Mouse (Mus musculus) kidney, embryonic 16.5 days (tissue): ENCODE results near the gene Gm37240. TPM values are rescaled to one million over a fixed set of nuclear protein-coding genes. Genes with fewer than 3 reads are reported as not detected.
A peak's percentile ranks its signal among the peaks of the same experiment; 100 is the strongest.

Experiments used
- ATAC-seq: fragments of 200-750 bp; cut with Nextera tagmentation; 2 replicates; pipeline ENCODE4 v1.8.0; 2017; ENCODE audit warnings: moderate TSS enrichment; ENCODE audit not compliant: low FRiP score, low TSS enrichment
- H3K27ac ChIP-seq: fragments of 300-500 bp; sonication (generic); 2 replicates; pipeline ENCODE4 v1.5.1; 2014; ENCODE audit warnings: low read length
- H3K27me3 ChIP-seq: fragments of 300-500 bp; sonication (generic); 2 replicates; pipeline ENCODE4 v1.6.1; 2014; ENCODE audit warnings: low read length, control low read depth, mixed read lengths; ENCODE audit not compliant: insufficient read depth
- H3K36me3 ChIP-seq: fragments of 300-500 bp; sonication (generic); 2 replicates; pipeline ENCODE4 v1.6.1; 2014; ENCODE audit warnings: low read length, control low read depth, mixed read lengths; ENCODE audit not compliant: insufficient read depth
- H3K4me1 ChIP-seq: fragments of 300-500 bp; sonication (generic); 2 replicates; pipeline ENCODE4 v1.6.1; 2014; ENCODE audit warnings: low read length, control low read depth, mixed read lengths; ENCODE audit not compliant: insufficient read depth
- H3K4me2 ChIP-seq: fragments of 300-500 bp; sonication (generic); replicated peaks from 2 replicates; pipeline ENCODE4 v1.6.1; 2014; ENCODE audit warnings: low read depth, low read length
- H3K4me3 ChIP-seq: fragments of 300-500 bp; sonication (generic); 2 replicates; pipeline ENCODE4 v1.5.1; 2014; ENCODE audit warnings: mild to moderate bottlenecking, low read length
- H3K9ac ChIP-seq: fragments of 300-500 bp; sonication (generic); replicated peaks from 2 replicates; pipeline ENCODE4 v1.6.1; 2014; ENCODE audit warnings: low read length
- H3K9me3 ChIP-seq: fragments of 300-500 bp; sonication (generic); 2 replicates; pipeline ENCODE4 v1.6.1; 2016; ENCODE audit warnings: low read length, control low read depth
- WGBS: fragments of 180-500 bp; shearing (Covaris S2); extraction: QIAGEN DNeasy Blood & Tissue Kit; methylation state at CpG from one replicate; pipeline ENCODE4 v1.1.7; 2014; 5-methylcytosine and 5-hydroxymethylcytosine counted together
- polyA plus RNA-seq: library from polyadenylated mRNA; unstranded; fragments of >200 nt; fragmentation: Nextera tagmentation; extraction: Ambion mirVana; gene quantifications from 2 replicates; pipeline ENCODE4 v1.2.1, GENCODE M21; 2015

Gm37240 gene
- polyA plus RNA-seq, 1 experiment from 2014 or later, result 8.7 TPM

DNA sequence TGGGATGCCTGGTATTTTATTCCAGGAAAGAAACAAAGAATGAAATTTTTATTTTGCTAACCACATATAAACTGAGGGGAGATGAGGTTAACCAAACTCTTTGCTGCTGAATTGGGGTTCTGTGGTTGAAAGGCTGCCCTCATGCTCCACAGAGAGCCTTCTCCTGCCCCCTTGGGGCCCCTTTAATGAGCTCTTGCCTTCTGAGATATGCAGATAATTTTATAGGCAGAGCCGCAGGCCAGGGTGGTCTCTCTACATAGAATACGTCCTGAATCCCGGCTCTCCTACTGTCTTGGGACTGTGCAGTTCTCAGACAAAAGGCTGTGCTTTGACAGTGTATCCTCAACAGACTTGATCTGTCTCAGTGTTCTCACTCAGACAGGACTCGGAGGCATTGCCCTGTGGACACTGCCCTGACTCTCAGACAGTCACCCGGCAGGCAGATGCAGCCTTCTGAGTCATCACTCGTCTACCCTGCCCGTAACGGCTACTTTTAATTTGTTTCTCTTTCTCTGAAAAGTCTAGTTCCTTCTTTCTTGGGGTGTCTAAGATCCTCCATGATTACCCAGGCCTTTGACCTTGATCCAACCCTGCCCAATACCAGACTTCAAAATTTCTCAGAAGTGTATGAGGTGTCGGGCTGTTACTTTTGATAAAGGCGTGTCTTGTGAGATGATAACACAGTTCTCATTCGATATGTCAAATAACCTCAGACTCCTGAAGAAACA lies 1184.1 kb downstream of the Gm37240 start:
- H3K4me3 ChIP-seq, result no peak overlapping the region
- H3K36me3 ChIP-seq, result no peaks in the 10 kb centered on the region
- H3K4me2 ChIP-seq, result no peak overlapping the region
- no peak overlapping the region for H3K9ac ChIP-seq
- H3K4me1 ChIP-seq, result no peaks in the 10 kb centered on the region
- no peaks in the 10 kb centered on the region for H3K27me3 ChIP-seq
- H3K27ac ChIP-seq, result no peak overlapping the region
- 75% methylated on average over 11 of the region's 11 CpGs for WGBS
- H3K9me3 ChIP-seq, result no peaks in the 10 kb centered on the region; the same call in 1 of the 2 replicates
- no peak for ATAC-seq

GRCm38 (mm10) chr3:84701964-84702363 lies 1185.4 kb downstream of the Gm37240 start:
- Histone ChIP-seq H3K4me3 (no peak overlapping the region), H3K4me2 (no peak overlapping the region), H3K36me3 (no peaks in the 10 kb centered on the region), H3K27ac (no peak overlapping the region), H3K9ac (no peak overlapping the region), H3K4me1 (no peaks in the 10 kb centered on the region), H3K9me3 (no peaks in the 10 kb centered on the region; the same call in 1 of the 2 replicates), H3K27me3 (no peaks in the 10 kb centered on the region)
- 70% methylated on average over 5 of the region's 5 CpGs for WGBS
- ATAC-seq, result no peak

DNA sequence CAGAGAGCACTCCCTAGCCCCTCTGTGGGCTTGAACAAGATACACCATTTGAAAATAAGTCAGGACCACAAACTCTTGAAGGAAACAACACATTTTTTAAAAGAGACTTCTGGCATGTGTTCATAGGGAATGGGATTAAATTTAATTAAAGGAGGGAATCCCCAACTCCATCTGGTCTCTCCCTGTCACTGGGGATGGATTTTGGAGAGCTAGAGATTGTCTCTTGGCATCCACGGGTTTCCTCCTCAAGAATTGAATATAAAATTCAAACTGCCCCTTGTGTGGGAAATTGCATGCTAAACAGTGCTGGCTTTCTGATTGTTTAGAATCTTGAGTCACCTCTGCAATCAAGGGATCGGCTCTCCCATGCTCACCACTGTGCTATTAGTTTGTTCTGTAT lies 1185.8 kb downstream of the Gm37240 start:
- no peak overlapping the region for H3K4me2 ChIP-seq
- H3K9me3 ChIP-seq, result no peaks in the 10 kb centered on the region
- 86% methylated on average over 2 of the region's 2 CpGs for WGBS
- no peaks in the 10 kb centered on the region for H3K36me3 ChIP-seq
- no peak for ATAC-seq
- no peaks in the 10 kb centered on the region for H3K27me3 ChIP-seq
- H3K4me3 ChIP-seq, result no peak overlapping the region
- no peak overlapping the region for H3K9ac ChIP-seq
- H3K27ac ChIP-seq, result no peak overlapping the region
- H3K4me1 ChIP-seq, result peaks cover 4% of the 10 kb centered on the region

DNA sequence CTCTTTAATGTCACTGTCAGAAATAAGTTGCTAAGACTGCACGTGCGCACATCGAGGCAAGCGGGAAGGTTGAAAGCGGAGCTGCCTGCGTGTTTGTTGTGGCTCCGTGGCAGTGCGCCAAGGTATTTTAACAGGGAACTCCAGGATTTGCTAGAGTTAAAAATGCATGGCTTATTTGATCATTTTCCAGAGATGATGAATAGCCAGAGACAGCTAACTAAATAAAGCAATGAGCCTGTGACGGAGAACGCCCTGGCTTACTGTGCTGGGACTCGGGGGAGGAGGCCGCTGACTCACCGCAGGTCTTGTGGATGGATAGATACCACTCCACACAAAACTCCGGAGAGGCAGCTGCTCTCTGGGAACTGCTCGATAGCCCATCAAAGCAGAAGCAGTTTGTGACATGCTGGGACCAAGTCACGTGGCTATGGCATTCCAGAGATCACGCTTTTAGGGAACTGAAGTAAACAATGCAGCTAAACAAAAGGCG lies 1190.8 kb downstream of the Gm37240 start:
- Histone ChIP-seq H3K4me3 (peak overlapping the region; percentile 7; the same call in 1 of the 2 replicates), H3K4me1 (peaks cover 14% of the 10 kb centered on the region), H3K27me3 (no peaks in the 10 kb centered on the region), H3K4me2 (peak overlapping the region; percentile 37), H3K27ac (peak overlapping the region; percentile 30; the same call in 1 of the 2 replicates), H3K9me3 (no peaks in the 10 kb centered on the region), H3K9ac (no peak overlapping the region), H3K36me3 (no peaks in the 10 kb centered on the region)
- peak; percentile 57; the same call in 1 of the 2 replicates for ATAC-seq
- 35% methylated on average over 18 of the region's 18 CpGs for WGBS

GRCm38 (mm10) chr3:84695867-84696361 lies 1191.4 kb downstream of the Gm37240 start:
- H3K27me3 ChIP-seq, result no peaks in the 10 kb centered on the region
- H3K4me3 ChIP-seq, result peak overlapping the region; percentile 7; the same call in 1 of the 2 replicates
- H3K4me1 ChIP-seq, result peaks cover 14% of the 10 kb centered on the region
- peak; percentile 72 for ATAC-seq
- WGBS, result 50% methylated on average over 9 of the region's 9 CpGs
- no peaks in the 10 kb centered on the region for H3K9me3 ChIP-seq
- peak overlapping the region; percentile 37 for H3K4me2 ChIP-seq
- no peaks in the 10 kb centered on the region for H3K36me3 ChIP-seq
- H3K9ac ChIP-seq, result no peak overlapping the region
- peak overlapping the region; percentile 14; the same call in 1 of the 2 replicates for H3K27ac ChIP-seq

- peak; percentile 28 for ATAC-seq
These were observed 1191.9 kb downstream of the Gm37240 start for GRCm38 (mm10) chr3:84695418-84695817.

GRCm38 (mm10) chr3:84693886-84694285 lies 1193.4 kb downstream of the Gm37240 start:
- Histone ChIP-seq H3K4me2 (no peak overlapping the region), H3K27me3 (no peaks in the 10 kb centered on the region), H3K4me3 (no peak overlapping the region), H3K9ac (no peak overlapping the region), H3K9me3 (no peaks in the 10 kb centered on the region), H3K27ac (no peak overlapping the region), H3K4me1 (peaks cover 14% of the 10 kb centered on the region), H3K36me3 (no peaks in the 10 kb centered on the region)
- ATAC-seq, result no peak
- 75% methylated on average over 10 of the region's 10 CpGs for WGBS

More at GRCm38 (mm10) chr3:84695418-84695817, 1191.9 kb downstream of the Gm37240 start:
- Histone ChIP-seq H3K4me1 (peaks cover 14% of the 10 kb centered on the region), H3K27ac (no peak overlapping the region), H3K4me3 (no peak overlapping the region), H3K27me3 (no peaks in the 10 kb centered on the region), H3K9me3 (no peaks in the 10 kb centered on the region), H3K36me3 (no peaks in the 10 kb centered on the region), H3K4me2 (no peak overlapping the region), H3K9ac (no peak overlapping the region)
- WGBS, result 37% methylated on average over 9 of the region's 9 CpGs

GRCm38 (mm10) chr3:84692647-84693199 lies 1194.6 kb downstream of the Gm37240 start:
- peaks cover 14% of the 10 kb centered on the region for H3K4me1 ChIP-seq
- 50% methylated on average over 4 of the region's 4 CpGs for WGBS
- no peaks in the 10 kb centered on the region for H3K27me3 ChIP-seq
- no peaks in the 10 kb centered on the region for H3K36me3 ChIP-seq
- H3K9me3 ChIP-seq, result no peaks in the 10 kb centered on the region
- H3K4me3 ChIP-seq, result no peak overlapping the region
- ATAC-seq, result no peak
- no peak overlapping the region for H3K27ac ChIP-seq
- no peak overlapping the region for H3K9ac ChIP-seq
- H3K4me2 ChIP-seq, result no peak overlapping the region

DNA sequence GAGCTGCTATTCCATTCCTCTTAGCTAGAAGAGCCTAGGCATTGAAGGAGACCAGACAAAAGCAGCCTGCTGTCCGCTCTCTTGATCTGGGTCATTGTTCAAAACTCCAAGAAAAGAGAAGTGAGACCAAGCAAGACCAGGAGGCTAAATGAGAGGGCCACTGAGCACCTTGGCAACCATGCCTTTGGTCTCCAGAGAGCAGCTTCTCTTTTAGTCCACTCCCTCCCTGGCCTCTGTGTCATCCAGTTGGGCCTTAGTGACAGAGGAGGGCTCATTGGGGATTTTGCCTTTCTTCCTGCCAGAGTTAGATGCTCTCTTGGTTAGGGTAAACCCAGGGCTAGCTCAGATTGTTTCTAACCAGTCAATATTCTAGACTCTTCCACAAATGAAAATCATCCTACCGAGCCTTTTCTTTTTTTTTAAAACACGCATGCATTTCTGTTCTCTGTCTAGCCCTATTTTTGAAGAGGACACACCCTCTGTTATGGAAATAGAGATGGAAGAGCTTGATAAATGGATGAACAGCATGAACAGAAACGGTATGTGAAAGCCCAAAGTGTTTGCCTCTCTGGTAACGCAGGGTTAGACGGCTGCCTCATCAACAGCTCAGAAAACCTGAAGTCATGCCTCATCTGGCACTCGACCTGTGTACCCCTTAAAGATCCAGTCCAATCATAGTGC lies 1197.1 kb downstream of the Gm37240 start:
- no peak overlapping the region for H3K4me3 ChIP-seq
- no peak overlapping the region for H3K4me2 ChIP-seq
- no peak overlapping the region for H3K9ac ChIP-seq
- H3K36me3 ChIP-seq, result no peaks in the 10 kb centered on the region
- no peaks in the 10 kb centered on the region for H3K4me1 ChIP-seq
- H3K9me3 ChIP-seq, result no peaks in the 10 kb centered on the region
- ATAC-seq, result no peak
- no peaks in the 10 kb centered on the region for H3K27me3 ChIP-seq
- no peak overlapping the region for H3K27ac ChIP-seq
- 68% methylated on average over 7 of the region's 7 CpGs for WGBS
